Mouse (Mus musculus) lung, postnatal 14 days (tissue): ENCODE measurements around the gene Olfr765.
"Not testable (repeated sequence)": the region's sequence is repeated elsewhere in the genome, so short reads cannot be mapped to it uniquely, and the experiment has no call there.

Source experiments
- DNase-seq: peaks from one replicate; pipeline ENCODE4 v3.0.0; 2021

The Olfr765 gene

GRCm38 (mm10) chr10:129049898-129050297 lies at the start of gene Olfr765:
TSS of gene Olfr765 (minus strand) at chr10:129049998.
- not testable (repeated sequence) for DNase-seq

- no peak for DNase-seq
Measured at GRCm38 (mm10) chr10:129099275-129099674, 49.5 kb upstream of the Olfr765 start, which contains the start of gene Olfr768. TSS of gene Olfr768 (minus strand) at chr10:129099375.

GRCm38 (mm10) chr10:129082810-129083209 lies 33.0 kb upstream of the Olfr765 start, which contains the start of gene Olfr767:
TSS of gene Olfr767 (minus strand) at chr10:129082910.
- DNase-seq, result not testable (repeated sequence)

GRCm38 (mm10) chr10:129068877-129069276 lies 19.1 kb upstream of the Olfr765 start, which contains the start of gene Olfr766-ps1:
TSS of gene Olfr766-ps1 (minus strand) at chr10:129068977.
- no peak for DNase-seq

GRCm38 (mm10) chr10:129039796-129040195 lies 10.0 kb downstream of the Olfr765 start, which contains the start of gene Olfr764-ps1:
TSS of gene Olfr764-ps1 (minus strand) at chr10:129039896.
- DNase-seq, result no peak

- DNase-seq, result no peak
Measured at GRCm38 (mm10) chr10:129028343-129028742, 21.5 kb downstream of the Olfr765 start.

- peak; percentile 20 for DNase-seq
Measured at GRCm38 (mm10) chr10:129026018-129026662, 23.7 kb downstream of the Olfr765 start.

- no peak for DNase-seq
Measured at GRCm38 (mm10) chr10:129023319-129023718, 26.5 kb downstream of the Olfr765 start.

GRCm38 (mm10) chr10:129014477-129014876 lies 35.3 kb downstream of the Olfr765 start:
- DNase-seq, result no peak

GRCm38 (mm10) chr10:129011511-129011910 lies 38.3 kb downstream of the Olfr765 start:
- DNase-seq, result not testable (repeated sequence)

GRCm38 (mm10) chr10:129010288-129010841 lies 39.4 kb downstream of the Olfr765 start, which contains the start of gene Olfr763:
TSS of gene Olfr763 (plus strand) at chr10:129010791.
- DNase-seq, result no peak

- DNase-seq, result no peak
Measured at GRCm38 (mm10) chr10:129004032-129004920, 45.5 kb downstream of the Olfr765 start.

GRCm38 (mm10) chr10:128996523-128997040 lies 53.2 kb downstream of the Olfr765 start:
- no peak for DNase-seq

GRCm38 (mm10) chr10:128995796-128996195 lies 54.0 kb downstream of the Olfr765 start:
- no peak for DNase-seq
